Mouse (Mus musculus) spleen, postnatal 0 days (tissue): ENCODE measurements around the gene Traf2. TPM values are rescaled to one million over a fixed set of nuclear protein-coding genes. Genes with fewer than 3 reads are reported as not detected.

Source experiments
- polyA plus RNA-seq: library from polyadenylated mRNA; unstranded; fragments of >200 nt; fragmentation: Nextera tagmentation; extraction: Ambion mirVana; gene quantifications from 2 replicates; pipeline ENCODE4 v1.2.1, GENCODE M21; 2015

The Traf2 gene
- polyA plus RNA-seq: 19.0 and 19.7 TPM in 2 replicates

DNA sequence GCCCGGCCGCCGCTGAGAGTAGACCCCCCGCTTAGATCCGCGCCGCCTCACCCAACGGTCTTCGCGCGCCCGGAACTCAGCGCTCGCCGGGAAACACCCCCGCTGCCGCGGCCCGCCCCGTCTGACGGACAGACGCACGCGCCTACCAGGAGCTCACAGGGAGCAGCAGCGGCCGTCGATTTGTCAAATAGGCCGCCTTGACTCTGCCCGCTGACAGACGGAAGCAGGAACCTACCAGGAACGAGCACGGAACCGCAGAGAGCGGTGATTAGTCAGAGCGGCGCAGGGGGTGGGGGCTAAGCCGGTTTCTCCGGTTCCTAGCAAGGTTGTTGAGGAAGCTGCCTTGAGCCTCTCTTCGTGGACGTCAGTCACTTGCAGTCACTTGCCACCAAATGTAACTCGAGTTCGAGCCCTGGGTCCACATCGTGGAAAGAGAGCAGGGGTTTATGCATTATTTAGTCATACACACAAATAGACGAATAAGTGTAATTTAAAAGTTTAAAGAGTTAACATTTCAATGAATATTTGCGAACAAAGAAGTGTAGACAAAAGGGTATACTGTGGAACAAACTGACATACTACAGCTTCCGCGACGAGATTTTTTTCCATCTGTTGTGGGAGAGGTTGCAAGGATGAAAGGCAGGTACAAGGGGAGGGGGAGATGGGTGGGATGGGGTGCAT is at the start of gene Traf2:
Traf2 (minus strand) TSS at position 130 of the 681 bp plus-strand sequence.

DNA sequence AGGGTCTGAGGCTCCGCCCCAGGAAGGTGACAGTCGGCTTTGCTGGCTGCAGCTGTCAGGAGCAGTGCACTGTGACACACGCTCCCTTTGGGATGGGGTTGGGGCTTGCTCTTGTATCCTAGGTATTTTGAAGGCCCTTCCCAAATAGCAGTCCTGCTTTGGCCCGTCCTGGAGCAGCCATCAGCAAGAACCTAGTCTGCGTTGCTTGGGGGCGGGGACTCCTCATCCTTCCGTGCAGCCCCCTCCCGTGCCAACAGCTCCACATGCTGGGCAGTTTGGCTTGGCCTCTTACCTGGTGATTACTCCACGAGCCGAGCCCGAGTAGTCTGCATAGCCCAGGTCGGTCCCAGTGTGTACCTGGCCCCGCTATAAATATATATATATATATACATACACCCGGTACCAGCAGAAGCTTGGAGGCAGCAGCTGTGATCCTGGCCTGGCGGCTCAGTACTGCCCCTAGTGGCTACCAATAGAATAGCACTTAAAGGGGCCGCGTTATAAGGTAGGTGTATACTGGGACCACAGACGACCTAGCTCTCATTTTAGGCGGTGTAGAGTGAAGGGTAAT is 34.6 kb upstream of the Traf2 start, which contains the start of gene Ajm1:
Ajm1 (minus strand) TSS at position 464 of the 571 bp plus-strand sequence.

GRCm38 (mm10) chr2:25574579-25575431 is 28.1 kb upstream of the Traf2 start, which contains the start of the genes Mamdc4 and Phpt1:
Mamdc4 (minus strand) TSS chr2:25574845.
Phpt1 (minus strand) TSS chr2:25575224.

GRCm38 (mm10) chr2:25557221-25557963 is 10.7 kb upstream of the Traf2 start, which contains the start of gene Edf1:
Edf1 (plus strand) TSS chr2:25557847.

GRCm38 (mm10) chr2:25501593-25502486 is 44.9 kb downstream of the Traf2 start, which contains the start of gene C8g:
C8g (minus strand) TSS chr2:25501719.

GRCm38 (mm10) chr2:25500576-25501405 is 45.9 kb downstream of the Traf2 start, which contains the start of gene Fbxw5:
Fbxw5 (plus strand) TSS chr2:25500750.

GRCm38 (mm10) chr2:25493476-25493961 is 53.2 kb downstream of the Traf2 start, which contains the start of gene Lcn12:
Lcn12 (minus strand) TSS chr2:25493911.

GRCm38 (mm10) chr2:25469969-25470368 is 76.8 kb downstream of the Traf2 start, which contains the start of gene Ptgds:
Ptgds (minus strand) TSS chr2:25470046.

Other genes starting within 250 kb of the Traf2 start
- gene Grin1, start 227.8 kb downstream of the Traf2 start, polyA plus RNA-seq: 0.06 TPM in 1 of 2 replicates, not detected in the other
- 30.8 and 37.7 TPM in 2 replicates for gene Man1b1, start 214.6 kb downstream of the Traf2 start, polyA plus RNA-seq
- gene Dpp7, start 190.6 kb downstream of the Traf2 start, polyA plus RNA-seq: 8.5 and 10.1 TPM in 2 replicates
- gene Uap1l1, start 181.3 kb downstream of the Traf2 start, polyA plus RNA-seq: 20.1 and 27.6 TPM in 2 replicates
- 28.3 and 28.4 TPM in 2 replicates for gene Sapcd2, start 174.6 kb downstream of the Traf2 start, polyA plus RNA-seq
- gene Entpd2, start 151.1 kb downstream of the Traf2 start, polyA plus RNA-seq: 1.3 and 2.0 TPM in 2 replicates
- 11.4 and 14.1 TPM in 2 replicates for gene Npdc1, start 147.6 kb downstream of the Traf2 start, polyA plus RNA-seq
- gene Fut7, start 123.7 kb downstream of the Traf2 start, polyA plus RNA-seq: 1.7 and 2.6 TPM in 2 replicates
- 1.5 and 1.6 TPM in 2 replicates for gene Abca2, start 118.2 kb downstream of the Traf2 start, polyA plus RNA-seq
- 4.8 and 4.9 TPM in 2 replicates for gene Clic3, start 90.1 kb downstream of the Traf2 start, polyA plus RNA-seq
- gene Paxx, start 85.8 kb downstream of the Traf2 start, polyA plus RNA-seq: 22.5 and 28.9 TPM in 2 replicates
- 1.7 and 2.4 TPM in 2 replicates for gene Ptgds, start 76.9 kb downstream of the Traf2 start, polyA plus RNA-seq
- gene Lcn12, start 53.0 kb downstream of the Traf2 start, polyA plus RNA-seq: not detected in 2 replicates
- 30.8 and 34.7 TPM in 2 replicates for gene Fbxw5, start 46.2 kb downstream of the Traf2 start, polyA plus RNA-seq
- gene C8g, start 45.2 kb downstream of the Traf2 start, polyA plus RNA-seq: 2.9 and 3.8 TPM in 2 replicates
- gene Edf1, start 10.9 kb upstream of the Traf2 start, polyA plus RNA-seq: 166 and 189 TPM in 2 replicates
- gene Mamdc4, start 27.9 kb upstream of the Traf2 start, polyA plus RNA-seq: 0.29 and 0.80 TPM in 2 replicates
- 52.5 and 57.5 TPM in 2 replicates for gene Phpt1, start 28.3 kb upstream of the Traf2 start, polyA plus RNA-seq
- 0.02 and 0.45 TPM in 2 replicates for gene Ajm1, start 34.8 kb upstream of the Traf2 start, polyA plus RNA-seq
- gene Rabl6, start 61.6 kb upstream of the Traf2 start, polyA plus RNA-seq: 31.4 and 36.5 TPM in 2 replicates
- 0.13 and 0.16 TPM in 2 replicates for gene Ccdc183, start 70.7 kb upstream of the Traf2 start, polyA plus RNA-seq
- 10.7 and 15.0 TPM in 2 replicates for gene Tmem141, start 75.1 kb upstream of the Traf2 start, polyA plus RNA-seq
- gene Fcna, start 81.1 kb upstream of the Traf2 start, polyA plus RNA-seq: 24.5 and 35.1 TPM in 2 replicates
- not detected in 2 replicates for gene Lcn8, start 106.2 kb upstream of the Traf2 start, polyA plus RNA-seq
- not detected in 2 replicates for gene Lcn5, start 111.0 kb upstream of the Traf2 start, polyA plus RNA-seq
- gene Lcn6, start 129.8 kb upstream of the Traf2 start, polyA plus RNA-seq: not detected in 2 replicates
- gene Lcn10, start 135.8 kb upstream of the Traf2 start, polyA plus RNA-seq: not detected in 2 replicates
- gene Obp2a, start 153.1 kb upstream of the Traf2 start, polyA plus RNA-seq: not detected in 2 replicates
- 18.2 and 23.9 TPM in 2 replicates for gene Bmyc, start 159.8 kb upstream of the Traf2 start, polyA plus RNA-seq
- not detected in 2 replicates for gene Obp2b, start 190.1 kb upstream of the Traf2 start, polyA plus RNA-seq
- not detected in 2 replicates for gene Lcn3, start 218.6 kb upstream of the Traf2 start, polyA plus RNA-seq
- not detected in 2 replicates for gene Lcn11, start 230.1 kb upstream of the Traf2 start, polyA plus RNA-seq
- gene Gm13539, start 235.3 kb upstream of the Traf2 start, polyA plus RNA-seq: not detected in 2 replicates